Mouse (Mus musculus): ENCODE data around the gene Olfr473. TPM values are rescaled to one million over a fixed set of nuclear protein-coding genes. Genes with fewer than 3 reads are reported as not detected.

Olfr473 gene
- polyA plus RNA-seq (2014; fragmentation: Illumina TruSeq; extraction: RNeasy Lipid Tissue Mini Kit (QIAGEN cat#74804); ENCODE audit: low read depth, low replicate concordance), result not detected

GRCm38 (mm10) chr7:107930146-107930545, at the start of gene Olfr473:
Gene Olfr473 (plus strand): TSS chr7:107930446.

GRCm38 (mm10) chr7:107897602-107898001, 32.6 kb upstream of the Olfr473 start, which contains the start of gene Olfr472:
Gene Olfr472 (plus strand): TSS chr7:107897902.

GRCm38 (mm10) chr7:107954343-107954742, 24.1 kb downstream of the Olfr473 start, which contains the start of gene Olfr474:
Gene Olfr474 (plus strand): TSS chr7:107954643.

GRCm38 (mm10) chr7:107964503-107964902, 34.3 kb downstream of the Olfr473 start, which contains the start of gene Olfr476:
Gene Olfr476 (plus strand): TSS chr7:107964803.

Other genes with a start within 250 kb of the Olfr473 start
- not detected for gene Cyb5r2, start 172.4 kb upstream of the Olfr473 start, polyA plus RNA-seq (2014; fragmentation: Illumina TruSeq; extraction: RNeasy Lipid Tissue Mini Kit (QIAGEN cat#74804); ENCODE audit: low read depth, low replicate concordance)
- not detected for gene Ovch2, start 129.2 kb upstream of the Olfr473 start, polyA plus RNA-seq (2014; fragmentation: Illumina TruSeq; extraction: RNeasy Lipid Tissue Mini Kit (QIAGEN cat#74804); ENCODE audit: low read depth, low replicate concordance)
- not detected for gene Olfr467, start 118.2 kb upstream of the Olfr473 start, polyA plus RNA-seq (2014; fragmentation: Illumina TruSeq; extraction: RNeasy Lipid Tissue Mini Kit (QIAGEN cat#74804); ENCODE audit: low read depth, low replicate concordance)
- not detected for gene Olfr469, start 104.9 kb upstream of the Olfr473 start, polyA plus RNA-seq (2014; fragmentation: Illumina TruSeq; extraction: RNeasy Lipid Tissue Mini Kit (QIAGEN cat#74804); ENCODE audit: low read depth, low replicate concordance)
- not detected for gene Olfr470, start 83.0 kb upstream of the Olfr473 start, polyA plus RNA-seq (2014; fragmentation: Illumina TruSeq; extraction: RNeasy Lipid Tissue Mini Kit (QIAGEN cat#74804); ENCODE audit: low read depth, low replicate concordance)
- gene Olfr472, start 32.5 kb upstream of the Olfr473 start, polyA plus RNA-seq (2014; fragmentation: Illumina TruSeq; extraction: RNeasy Lipid Tissue Mini Kit (QIAGEN cat#74804); ENCODE audit: low read depth, low replicate concordance), result not detected
- not detected for gene Olfr474, start 24.2 kb downstream of the Olfr473 start, polyA plus RNA-seq (2014; fragmentation: Illumina TruSeq; extraction: RNeasy Lipid Tissue Mini Kit (QIAGEN cat#74804); ENCODE audit: low read depth, low replicate concordance)
- gene Olfr476, start 34.4 kb downstream of the Olfr473 start, polyA plus RNA-seq (2014; fragmentation: Illumina TruSeq; extraction: RNeasy Lipid Tissue Mini Kit (QIAGEN cat#74804); ENCODE audit: low read depth, low replicate concordance), result not detected
- gene Olfr477, start 56.2 kb downstream of the Olfr473 start, polyA plus RNA-seq (2014; fragmentation: Illumina TruSeq; extraction: RNeasy Lipid Tissue Mini Kit (QIAGEN cat#74804); ENCODE audit: low read depth, low replicate concordance), result not detected
- gene Olfr478, start 103.5 kb downstream of the Olfr473 start, polyA plus RNA-seq (2014; fragmentation: Illumina TruSeq; extraction: RNeasy Lipid Tissue Mini Kit (QIAGEN cat#74804); ENCODE audit: low read depth, low replicate concordance), result not detected
- not detected for gene Olfr479, start 120.2 kb downstream of the Olfr473 start, polyA plus RNA-seq (2014; fragmentation: Illumina TruSeq; extraction: RNeasy Lipid Tissue Mini Kit (QIAGEN cat#74804); ENCODE audit: low read depth, low replicate concordance)
- gene Olfr480, start 136.9 kb downstream of the Olfr473 start, polyA plus RNA-seq (2014; fragmentation: Illumina TruSeq; extraction: RNeasy Lipid Tissue Mini Kit (QIAGEN cat#74804); ENCODE audit: low read depth, low replicate concordance), result not detected
- not detected for gene Olfr481, start 149.4 kb downstream of the Olfr473 start, polyA plus RNA-seq (2014; fragmentation: Illumina TruSeq; extraction: RNeasy Lipid Tissue Mini Kit (QIAGEN cat#74804); ENCODE audit: low read depth, low replicate concordance)
- gene Olfr482, start 167.1 kb downstream of the Olfr473 start, polyA plus RNA-seq (2014; fragmentation: Illumina TruSeq; extraction: RNeasy Lipid Tissue Mini Kit (QIAGEN cat#74804); ENCODE audit: low read depth, low replicate concordance), result not detected
- not detected for gene Olfr483, start 170.4 kb downstream of the Olfr473 start, polyA plus RNA-seq (2014; fragmentation: Illumina TruSeq; extraction: RNeasy Lipid Tissue Mini Kit (QIAGEN cat#74804); ENCODE audit: low read depth, low replicate concordance)
- not detected for gene Olfr484, start 197.0 kb downstream of the Olfr473 start, polyA plus RNA-seq (2014; fragmentation: Illumina TruSeq; extraction: RNeasy Lipid Tissue Mini Kit (QIAGEN cat#74804); ENCODE audit: low read depth, low replicate concordance)
- gene Olfr485, start 229.4 kb downstream of the Olfr473 start, polyA plus RNA-seq (2014; fragmentation: Illumina TruSeq; extraction: RNeasy Lipid Tissue Mini Kit (QIAGEN cat#74804); ENCODE audit: low read depth, low replicate concordance), result not detected
- not detected for gene Olfr486, start 242.3 kb downstream of the Olfr473 start, polyA plus RNA-seq (2014; fragmentation: Illumina TruSeq; extraction: RNeasy Lipid Tissue Mini Kit (QIAGEN cat#74804); ENCODE audit: low read depth, low replicate concordance)

Data from liver, adult 10 weeks (tissue).